Mouse (Mus musculus): Measurements from ENCODE around the gene Pigo.

DNA sequence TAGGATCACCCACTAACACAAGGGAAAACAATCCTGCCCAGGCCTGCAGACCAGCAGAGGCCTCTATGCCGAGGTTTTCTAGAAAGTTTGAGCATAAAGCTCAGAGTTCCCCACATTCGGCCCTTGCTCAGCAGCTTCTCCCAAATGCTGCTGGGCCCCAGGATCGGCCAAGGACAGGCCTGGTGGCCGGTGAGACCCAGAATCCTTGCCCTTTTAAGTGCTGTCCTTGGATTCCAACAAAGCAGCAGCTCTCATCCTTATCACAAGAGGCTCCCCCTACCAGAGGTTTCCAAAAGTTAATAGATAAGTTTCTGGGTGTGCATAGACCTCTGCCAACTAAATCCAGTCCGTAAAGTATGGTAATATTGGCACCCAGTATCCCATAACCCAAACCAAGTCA, 51.8 kb downstream of the Pigo start:
- no peak for TF ChIP-seq POLR2A (IDR thresholded peaks at IDR 0.05; ENCODE audit: control insufficient read depth, low read depth, low read length)
- no peak for TF ChIP-seq CTCF (IDR thresholded peaks at IDR 0.05; ENCODE audit: control insufficient read depth, insufficient read depth, insufficient replicate concordance, low read depth, low read length)

Measured in testis, adult 2 months (tissue).